Mouse (Mus musculus): ENCODE results near the gene Igfbp7. TPM values are rescaled to one million over a fixed set of nuclear protein-coding genes. Genes with fewer than 3 reads are reported as not detected.

Igfbp7 gene
- polyA plus RNA-seq, 1 experiment from 2014 or later = 780 TPM

DNA sequence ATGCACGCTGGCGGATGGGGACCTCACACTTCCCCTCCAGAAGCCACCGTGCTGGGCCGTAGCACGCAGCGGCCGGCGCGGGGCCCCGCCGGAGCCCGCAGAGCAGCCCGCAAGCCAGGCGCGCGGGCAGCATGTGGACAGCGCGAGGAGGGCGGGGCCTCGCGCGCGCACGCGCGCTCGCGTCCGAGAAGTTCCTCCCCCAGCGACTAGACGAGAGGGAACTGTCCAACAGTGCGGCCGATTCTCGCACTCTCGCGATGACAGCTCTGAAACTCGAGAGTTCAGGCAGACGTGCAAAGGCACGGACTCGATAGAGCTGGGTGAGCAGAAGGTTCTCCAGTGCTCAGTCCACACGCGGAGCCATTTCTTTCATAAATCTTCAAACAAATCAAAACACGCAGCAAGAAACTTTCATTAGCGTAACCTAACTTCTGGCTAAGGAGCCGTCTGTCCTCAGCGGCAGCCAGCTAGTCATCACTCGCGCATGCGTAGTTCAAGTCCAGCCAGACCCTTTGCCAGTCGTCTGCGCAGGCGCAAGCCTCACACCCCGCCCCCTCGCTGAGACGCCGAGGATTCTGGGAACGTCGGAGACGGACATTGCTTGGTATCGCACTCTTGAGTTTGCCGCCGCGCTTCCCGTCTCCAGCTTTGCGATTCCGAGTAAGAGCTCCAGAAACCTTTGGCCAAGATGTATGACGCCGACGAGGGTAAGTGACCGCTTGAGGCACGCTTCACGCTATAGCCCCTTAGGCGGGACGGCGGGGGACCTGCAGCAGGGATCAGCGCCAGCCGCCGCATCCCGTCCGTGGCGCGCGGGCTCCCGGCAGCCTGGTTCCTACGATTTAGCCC, 97.7 kb downstream of the Igfbp7 start, which contains the start of the genes Noa1 and Polr2b:
Gene Noa1 (minus strand): TSS at position 161 of the 849 bp plus-strand sequence.
Gene Polr2b (plus strand): TSS at position 224 of the 849 bp plus-strand sequence.
- peak; percentile 96 for ATAC-seq
- H3K4me2 ChIP-seq (replicated peaks; ENCODE audit: low read depth, low read length) = peak within 1 kb of the TSS; percentile 100

DNA sequence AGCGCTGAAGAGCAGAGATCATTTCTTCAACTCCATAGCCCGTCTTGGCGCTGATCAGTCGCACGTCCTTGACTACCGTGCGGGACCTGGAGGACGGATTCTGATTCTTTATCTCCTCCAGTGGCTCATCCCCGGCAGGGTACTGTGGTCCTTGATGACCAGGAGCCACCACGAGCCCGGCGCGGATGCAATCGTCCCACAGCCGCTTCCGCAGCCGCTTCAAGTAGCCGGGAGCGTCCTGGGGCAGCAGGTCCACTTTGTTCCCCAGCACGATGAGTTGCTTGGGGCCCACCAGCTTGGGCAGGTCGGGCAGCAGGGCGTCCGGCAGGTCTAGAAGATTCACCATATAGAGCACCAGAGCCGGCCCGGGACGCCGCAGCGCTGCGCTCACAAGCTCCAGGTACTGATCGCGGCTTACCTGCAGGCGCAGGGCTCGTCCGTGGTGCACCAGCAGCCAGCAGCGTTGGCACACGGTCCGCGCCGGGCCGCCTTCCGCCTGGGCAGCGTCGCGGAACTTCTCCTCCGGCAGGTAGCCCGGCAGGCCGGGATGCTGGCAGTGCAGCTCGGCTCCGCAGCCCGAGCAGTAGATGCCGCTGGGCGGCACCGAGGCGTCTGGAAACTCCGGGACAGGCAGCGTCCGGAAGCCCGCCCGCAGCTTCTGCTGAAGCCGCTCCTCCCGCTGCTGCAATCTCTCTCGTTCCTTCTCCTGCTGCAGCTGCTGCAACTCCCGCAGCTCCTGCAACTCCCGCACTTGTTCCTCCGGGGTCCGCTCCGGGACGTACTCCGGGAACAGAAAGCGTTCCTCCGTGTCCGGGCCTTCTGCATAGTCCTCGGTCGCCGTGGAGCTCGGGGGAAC, 98.6 kb downstream of the Igfbp7 start:
- Histone ChIP-seq H3K4me1 (ENCODE audit: insufficient read depth, low read depth, low read length) (peaks cover 15% of the 10 kb centered on the region; the same call in 1 of the 2 replicates), H3K9ac (replicated peaks; ENCODE audit: low read depth) (peak overlapping the region; percentile 44), H3K27ac (ENCODE audit: low read length) (0 out of 2 replicates have a peak overlapping the region, but pooled peaks have one; percentile 5), H3K4me2 (replicated peaks; ENCODE audit: low read depth, low read length) (peak overlapping the region; percentile 100), H3K9me3 (ENCODE audit: low read length) (no peaks in the 10 kb centered on the region), H3K36me3 (ENCODE audit: insufficient read depth, low read length) (peaks cover 3% of the 10 kb centered on the region; the same call in 1 of the 2 replicates), H3K4me3 (ENCODE audit: low read depth, low read length) (peak overlapping the region; percentile 81), H3K27me3 (replicated peaks; ENCODE audit: insufficient read depth, low read length) (no peaks in the 10 kb centered on the region)
- DNase-seq (ENCODE audit: low spot score) (peak; percentile 43), ATAC-seq (peak; percentile 14)
- WGBS = under 1% methylated on average over 73 of the region's 76 CpGs
- TF ChIP-seq CTCF (IDR thresholded peaks at IDR 0.05) = no peak
- TF ChIP-seq EP300 (IDR thresholded peaks at IDR 0.05) = no peak

More for the DNA sequence above, 97.7 kb downstream of the Igfbp7 start, which contains the start of the genes Noa1 and Polr2b:
- Histone ChIP-seq H3K27ac (ENCODE audit: low read length) (peak within 1 kb of the TSS; percentile 88), H3K4me1 (ENCODE audit: insufficient read depth, low read depth, low read length) (peaks cover 15% of the 10 kb centered on the region; the same call in 1 of the 2 replicates), H3K27me3 (replicated peaks; ENCODE audit: insufficient read depth, low read length) (no peaks in the 10 kb centered on the region), H3K9ac (replicated peaks; ENCODE audit: low read depth) (peak within 1 kb of the TSS; percentile 63), H3K4me3 (ENCODE audit: low read depth, low read length) (peak within 1 kb of the TSS; percentile 81), H3K36me3 (ENCODE audit: insufficient read depth, low read length) (peaks cover 3% of the 10 kb centered on the region; the same call in 1 of the 2 replicates), H3K9me3 (ENCODE audit: low read length) (no peaks in the 10 kb centered on the region)
- WGBS = under 1% methylated on average over 84 of the region's 85 CpGs
- peak; percentile 99 for DNase-seq (ENCODE audit: low spot score)
- TF ChIP-seq EP300 (IDR thresholded peaks at IDR 0.05) = no peak; the same call in 1 of the 2 replicates
- peak; percentile 23 for TF ChIP-seq CTCF (IDR thresholded peaks at IDR 0.05)

DNA sequence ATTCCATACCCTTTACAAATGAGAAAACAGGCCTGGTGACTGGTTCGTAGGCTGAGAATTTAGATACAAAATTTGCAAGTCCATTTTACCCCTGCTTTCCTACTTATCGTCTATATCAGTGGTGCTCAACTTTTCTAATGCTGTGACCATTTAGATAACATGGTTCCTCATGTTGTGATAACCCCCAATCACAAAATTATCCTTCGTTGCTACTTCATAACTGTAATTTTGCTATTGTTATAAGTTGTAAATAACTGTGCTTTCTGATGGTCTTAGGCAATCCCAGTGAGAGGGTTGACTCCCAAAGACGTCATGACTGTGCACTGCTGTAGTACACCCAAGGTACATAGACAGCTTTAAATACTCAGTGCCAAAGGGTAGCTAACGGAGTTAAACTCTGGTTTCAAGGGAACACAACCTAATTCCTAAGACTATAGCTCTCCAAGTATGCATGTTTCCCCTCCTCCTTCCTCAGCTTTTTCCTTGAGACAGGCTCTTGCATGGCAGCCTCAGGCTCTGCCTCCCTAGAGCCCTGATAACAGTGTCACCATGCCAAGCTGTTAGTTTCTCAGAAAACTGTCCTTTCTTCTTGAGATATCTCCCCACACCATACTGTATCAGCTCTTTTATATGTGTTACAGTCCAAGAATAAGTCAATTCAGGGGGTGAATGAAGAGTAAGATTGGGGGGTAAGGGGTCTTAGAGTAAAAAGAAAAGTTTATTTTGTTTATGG, 99.9 kb downstream of the Igfbp7 start:
- DNase-seq (ENCODE audit: low spot score) (no peak), ATAC-seq (no peak)
- no peak for TF ChIP-seq CTCF (IDR thresholded peaks at IDR 0.05)
- Histone ChIP-seq H3K4me1 (ENCODE audit: insufficient read depth, low read depth, low read length) (peaks cover 15% of the 10 kb centered on the region; the same call in 1 of the 2 replicates), H3K27me3 (replicated peaks; ENCODE audit: insufficient read depth, low read length) (no peaks in the 10 kb centered on the region), H3K9me3 (ENCODE audit: low read length) (no peaks in the 10 kb centered on the region), H3K27ac (ENCODE audit: low read length) (no peak overlapping the region), H3K4me2 (replicated peaks; ENCODE audit: low read depth, low read length) (peak overlapping the region; percentile 100; the same call in 1 of the 2 replicates), H3K4me3 (ENCODE audit: low read depth, low read length) (no peak overlapping the region), H3K36me3 (ENCODE audit: insufficient read depth, low read length) (peaks cover 3% of the 10 kb centered on the region; the same call in 1 of the 2 replicates), H3K9ac (replicated peaks; ENCODE audit: low read depth) (no peak overlapping the region)
- 70% methylated on average over 5 of the region's 5 CpGs for WGBS

DNA sequence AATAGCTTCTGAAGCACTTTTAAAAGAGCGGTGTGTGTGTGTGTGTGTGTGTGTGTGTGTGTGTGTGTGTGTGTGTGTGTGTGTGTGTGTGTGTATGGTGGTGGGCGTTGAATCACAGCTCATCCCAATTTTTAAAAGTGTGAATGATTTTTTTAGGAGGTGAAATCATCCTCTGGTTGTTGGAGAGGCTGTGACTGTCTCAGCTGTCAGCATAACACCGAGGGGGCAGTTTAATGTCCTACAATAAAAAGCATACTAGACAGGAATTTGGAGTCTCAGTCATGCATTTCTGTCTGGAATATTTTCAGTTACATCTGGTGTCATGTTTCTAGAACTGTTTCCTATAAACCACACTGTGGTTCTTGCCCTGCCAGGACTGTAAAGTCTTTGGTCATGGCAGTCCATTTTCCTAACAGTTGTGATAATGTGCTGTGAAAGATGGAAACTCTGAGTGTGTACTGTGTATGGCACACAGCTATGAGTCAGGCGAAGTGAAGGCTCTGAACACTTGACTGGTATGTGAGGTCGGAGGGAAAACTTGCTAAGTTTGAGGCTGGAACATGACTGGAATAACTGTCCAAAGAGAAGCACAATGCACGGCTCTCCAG, 106.4 kb downstream of the Igfbp7 start:
- H3K9me3 ChIP-seq (ENCODE audit: low read length) = no peaks in the 10 kb centered on the region
- DNase-seq (ENCODE audit: low spot score) (no peak), ATAC-seq (no peak; the same call in 1 of the 2 replicates)
- no peak overlapping the region for H3K4me2 ChIP-seq (replicated peaks; ENCODE audit: low read depth, low read length)
- no peak overlapping the region for H3K9ac ChIP-seq (replicated peaks; ENCODE audit: low read depth)
- WGBS = 83% methylated on average over 6 of the region's 6 CpGs
- peaks cover 10% of the 10 kb centered on the region; the same call in 1 of the 2 replicates for H3K36me3 ChIP-seq (ENCODE audit: insufficient read depth, low read length)
- no peak overlapping the region for H3K27ac ChIP-seq (ENCODE audit: low read length)
- H3K4me1 ChIP-seq (ENCODE audit: insufficient read depth, low read depth, low read length) = no peaks in the 10 kb centered on the region
- TF ChIP-seq EP300 (IDR thresholded peaks at IDR 0.05) (no peak), CTCF (IDR thresholded peaks at IDR 0.05) (no peak)
- no peak overlapping the region for H3K4me3 ChIP-seq (ENCODE audit: low read depth, low read length)
- H3K27me3 ChIP-seq (replicated peaks; ENCODE audit: insufficient read depth, low read length) = no peaks in the 10 kb centered on the region

DNA sequence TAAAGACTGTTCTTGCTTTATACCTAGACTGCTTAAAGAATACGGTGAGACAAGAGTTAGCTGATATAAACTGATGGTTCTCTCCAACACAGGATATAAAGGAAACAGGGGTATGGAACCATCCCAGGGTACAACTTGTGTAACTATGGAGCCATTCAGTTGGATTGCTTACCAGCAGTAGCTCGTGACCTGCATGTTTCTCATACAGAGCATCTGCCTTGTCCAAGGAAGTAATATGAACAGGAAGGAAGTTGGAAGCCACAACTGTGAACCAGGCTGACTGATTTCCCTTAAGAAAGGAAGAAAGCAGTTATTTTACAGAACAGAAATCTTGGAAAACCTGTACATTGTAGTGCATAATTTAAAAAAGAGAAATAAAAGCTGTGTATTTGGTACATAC, 108.4 kb downstream of the Igfbp7 start:
- Histone ChIP-seq H3K4me2 (replicated peaks; ENCODE audit: low read depth, low read length) (no peak overlapping the region), H3K4me1 (ENCODE audit: insufficient read depth, low read depth, low read length) (no peaks in the 10 kb centered on the region), H3K36me3 (ENCODE audit: insufficient read depth, low read length) (0 out of 2 replicates have a peak, but pooled peaks cover 6% of the 10 kb centered on the region), H3K9ac (replicated peaks; ENCODE audit: low read depth) (no peak overlapping the region), H3K9me3 (ENCODE audit: low read length) (no peaks in the 10 kb centered on the region), H3K27me3 (replicated peaks; ENCODE audit: insufficient read depth, low read length) (no peaks in the 10 kb centered on the region), H3K4me3 (ENCODE audit: low read depth, low read length) (no peak overlapping the region), H3K27ac (ENCODE audit: low read length) (no peak overlapping the region)
- TF ChIP-seq CTCF (IDR thresholded peaks at IDR 0.05) (no peak), EP300 (IDR thresholded peaks at IDR 0.05) (no peak)
- DNase-seq (ENCODE audit: low spot score) = no peak
- no peak for ATAC-seq
- WGBS = 79% methylated on average over 2 of the region's 2 CpGs

Other genes starting within 250 kb of the Igfbp7 start
- gene Spink2, start 196.6 kb downstream of the Igfbp7 start, polyA plus RNA-seq (2015; fragmentation: Nextera tagmentation; extraction: Ambion mirVana) = 5.2 and 8.5 TPM in 2 replicates
- 20.4 and 23.5 TPM in 2 replicates for gene Rest, start 142.6 kb downstream of the Igfbp7 start, polyA plus RNA-seq (2015; fragmentation: Nextera tagmentation; extraction: Ambion mirVana)
- gene Noa1, start 98.0 kb downstream of the Igfbp7 start, polyA plus RNA-seq (2015; fragmentation: Nextera tagmentation; extraction: Ambion mirVana) = 11.6 and 13.6 TPM in 2 replicates
- 23.6 and 26.2 TPM in 2 replicates for gene Polr2b, start 97.9 kb downstream of the Igfbp7 start, polyA plus RNA-seq (2015; fragmentation: Nextera tagmentation; extraction: Ambion mirVana)